Mouse (Mus musculus) heart, adult 8-10 months (tissue): ENCODE results near the gene Ccdc146. TPM values are rescaled to one million over a fixed set of nuclear protein-coding genes. Genes with fewer than 3 reads are reported as not detected.
"Not testable (repeated sequence)": the region's sequence is repeated elsewhere in the genome, so short reads cannot be mapped to it uniquely, and the experiment has no call there.

Experiments
- DNase-seq: peaks from one replicate; pipeline ENCODE4 v3.0.0; 2022; ENCODE audit warnings: low spot score
- total RNA-seq, 4 experiments: library from RNA; stranded (reverse); gene quantifications; 2 replicates each; pipeline ENCODE4 v1.2.4; 2022

The Ccdc146 gene
- total RNA-seq, 4 experiments from 2014 or later: 2.6 to 6.0 (median 4.1) TPM

DNA sequence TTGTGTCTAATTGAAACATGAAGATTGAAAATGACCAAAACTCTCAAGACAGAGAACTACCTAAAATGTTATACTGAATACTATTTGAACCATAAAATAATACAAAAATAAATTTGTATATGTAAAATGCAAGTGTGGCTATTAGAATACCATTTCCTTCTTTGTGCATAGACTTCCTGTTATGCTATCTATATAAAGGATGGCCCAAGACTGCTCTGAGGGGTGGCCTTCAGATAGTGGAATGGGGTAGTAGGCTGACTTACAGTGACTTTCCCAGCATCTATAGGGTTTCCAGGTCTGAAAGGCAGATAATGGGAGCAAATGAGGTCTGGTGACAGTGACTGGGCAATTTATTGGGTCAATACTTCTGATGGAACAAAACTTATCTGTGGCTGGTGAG lies 37.1 kb downstream of the Ccdc146 start:
- DNase-seq: no peak

DNA sequence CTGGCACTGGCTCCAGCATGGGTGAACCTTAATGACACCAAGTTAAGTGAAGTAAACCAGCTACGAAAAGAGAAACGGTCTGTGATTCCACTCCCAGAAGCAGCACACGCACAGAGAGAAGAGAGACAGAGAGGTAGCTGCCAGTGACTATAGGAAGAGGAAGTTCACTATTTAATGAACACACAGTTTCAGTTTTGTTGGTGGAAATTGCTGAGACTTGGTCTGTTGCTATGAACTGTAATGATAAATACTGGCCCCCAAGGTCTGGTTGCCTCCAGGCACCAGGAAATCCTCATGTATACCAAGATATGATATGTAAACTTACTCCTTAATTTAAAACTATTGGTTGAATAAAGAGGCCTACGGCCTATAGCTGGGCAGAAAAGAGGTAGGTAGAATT lies 38.0 kb downstream of the Ccdc146 start:
- no peak for DNase-seq

DNA sequence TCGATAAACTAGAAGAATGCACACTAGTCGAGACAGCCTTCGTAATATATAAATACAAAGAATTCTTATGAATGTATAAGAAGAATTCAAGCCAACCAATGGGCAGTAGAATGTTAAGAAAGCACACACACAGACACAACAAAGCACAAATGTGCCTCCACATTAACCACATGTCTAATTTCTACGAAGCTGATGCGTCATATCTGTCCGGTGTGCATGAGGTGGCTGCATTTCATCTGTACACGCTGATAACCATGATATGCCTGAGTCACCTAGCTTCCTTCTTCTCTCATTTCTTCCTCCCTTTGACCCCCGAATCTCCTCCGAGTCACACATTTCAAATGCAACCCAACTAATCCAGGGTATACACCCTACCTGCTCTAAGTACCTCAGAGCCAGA lies 39.5 kb downstream of the Ccdc146 start:
- no peak for DNase-seq

DNA sequence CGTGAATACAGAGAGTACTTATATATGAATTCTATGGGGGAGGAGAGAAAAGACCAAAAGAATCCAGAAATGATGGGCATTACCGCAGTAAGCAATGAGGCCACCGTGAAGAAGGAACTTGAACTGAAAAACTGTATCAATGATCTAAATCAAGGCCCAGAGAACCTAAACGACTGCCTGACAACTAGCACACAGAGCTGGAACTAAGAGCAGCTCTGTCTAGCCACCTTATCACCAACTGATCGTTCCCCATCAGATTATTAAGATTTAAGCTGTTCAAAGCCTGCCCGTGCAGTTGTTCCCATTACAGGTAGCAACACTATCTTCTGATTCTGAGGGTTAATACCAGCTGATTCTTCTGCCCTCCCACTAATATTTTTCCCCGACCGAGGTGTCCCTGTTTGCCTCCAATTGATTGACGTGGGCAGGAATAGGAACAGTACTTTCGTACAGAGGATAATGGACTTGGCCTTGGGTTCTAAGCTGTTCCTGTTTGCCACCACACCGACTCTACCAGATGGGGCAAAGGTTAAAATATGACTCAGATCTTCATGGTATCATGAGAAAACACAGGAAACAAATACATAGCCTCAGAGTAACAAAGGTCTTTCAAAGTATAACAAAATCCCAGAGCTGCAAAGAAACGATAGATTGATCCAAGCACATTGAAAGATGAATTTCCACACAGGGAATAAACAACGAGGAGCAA lies 40.1 kb downstream of the Ccdc146 start:
- no peak for DNase-seq

DNA sequence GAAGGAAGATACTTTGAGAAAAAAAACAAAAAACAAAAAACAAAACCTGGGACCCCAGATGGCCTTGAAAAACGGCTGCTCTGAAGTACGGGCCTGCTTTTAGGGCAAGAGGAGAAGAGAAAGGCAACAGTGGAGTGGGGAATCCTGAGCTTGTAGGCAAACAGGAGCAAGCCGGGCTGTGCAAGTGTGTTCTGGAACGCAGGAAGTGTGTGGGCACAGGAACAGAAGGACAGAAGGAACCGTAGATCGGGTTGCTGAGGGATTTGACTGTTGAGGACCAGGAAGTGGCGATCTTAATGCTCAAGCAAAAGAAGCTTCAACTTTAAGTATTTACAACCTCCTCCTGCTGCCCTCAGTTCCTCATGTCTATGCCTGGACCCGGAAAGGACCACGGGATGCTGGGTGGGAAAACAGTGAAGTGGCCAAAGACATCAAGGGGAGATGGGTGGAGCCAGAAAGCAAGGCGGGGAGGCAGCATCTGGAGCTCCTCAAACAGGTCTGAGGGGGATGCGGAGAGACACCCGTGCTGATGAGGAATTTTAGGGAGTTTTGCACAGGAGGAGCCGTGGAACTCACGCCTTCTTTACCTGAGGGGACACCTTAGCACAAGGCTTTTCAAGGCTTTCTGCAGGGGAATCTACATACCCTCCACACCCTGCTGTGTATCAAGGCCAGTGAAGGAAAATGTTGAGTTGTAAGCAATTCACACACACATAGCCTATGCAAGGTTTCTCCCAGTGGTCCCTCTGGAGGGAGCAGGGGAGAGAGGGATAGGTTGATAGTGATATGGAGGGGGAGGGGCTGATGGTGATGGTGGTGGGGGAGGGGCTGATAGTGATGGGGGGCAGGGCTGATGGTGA lies 40.9 kb downstream of the Ccdc146 start:
- peak; percentile 20 for DNase-seq

DNA sequence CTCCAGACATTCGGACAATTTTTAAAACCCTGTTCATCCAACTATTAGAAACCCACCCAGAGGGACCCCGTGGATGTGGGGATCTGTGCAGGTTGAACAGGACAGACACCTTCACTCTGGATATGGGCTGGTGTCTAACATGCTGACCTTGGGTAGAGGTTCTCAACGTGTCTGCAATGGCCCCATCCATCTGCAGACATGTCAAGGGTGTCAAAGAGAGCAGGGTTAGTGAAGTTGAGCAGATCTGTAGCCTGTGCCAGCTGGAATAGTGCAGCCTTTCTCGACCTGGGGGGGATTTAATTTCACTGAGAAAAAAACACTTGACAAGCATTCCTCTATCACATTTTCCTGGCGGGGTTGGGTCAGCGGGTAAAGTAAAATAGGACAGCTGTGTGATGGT lies 41.8 kb downstream of the Ccdc146 start:
- no peak for DNase-seq

DNA sequence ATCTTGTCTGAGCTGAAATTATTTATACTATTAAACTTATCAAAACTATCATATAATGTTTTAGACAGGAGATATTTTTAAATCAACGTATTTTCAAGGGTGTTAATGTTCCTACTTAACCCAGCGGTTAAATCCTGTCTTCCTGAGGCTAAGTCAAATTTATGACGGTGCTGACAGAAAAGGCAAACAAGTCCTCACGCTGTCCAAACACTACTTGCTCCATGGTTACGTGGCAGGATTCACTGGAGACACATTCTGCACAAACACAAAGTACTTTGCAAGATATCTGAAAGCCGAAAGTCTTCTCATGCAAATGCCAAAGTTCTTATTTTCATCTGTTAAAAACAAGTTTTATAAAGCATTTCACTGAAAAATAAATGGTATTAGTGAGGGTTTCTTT lies 42.5 kb downstream of the Ccdc146 start:
- DNase-seq: no peak

DNA sequence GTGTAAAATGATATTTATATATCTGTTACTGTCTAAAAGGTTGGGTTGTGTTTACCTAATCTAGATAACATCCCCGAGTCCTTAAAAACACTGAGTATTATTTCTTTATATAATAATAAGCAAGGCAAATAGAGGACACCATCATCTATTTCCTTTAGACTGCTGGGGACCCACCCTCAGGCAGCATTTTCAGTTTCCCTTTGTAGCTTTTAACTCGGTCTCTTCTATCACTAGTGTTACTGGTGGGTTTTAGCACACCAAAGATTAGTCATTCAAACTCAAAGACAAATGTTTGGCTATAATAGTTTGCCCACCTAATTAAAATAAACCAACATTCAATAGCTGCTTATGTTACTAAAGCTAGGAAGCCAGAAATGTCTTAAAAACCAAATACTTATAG lies 46.1 kb downstream of the Ccdc146 start:
- DNase-seq: no peak

DNA sequence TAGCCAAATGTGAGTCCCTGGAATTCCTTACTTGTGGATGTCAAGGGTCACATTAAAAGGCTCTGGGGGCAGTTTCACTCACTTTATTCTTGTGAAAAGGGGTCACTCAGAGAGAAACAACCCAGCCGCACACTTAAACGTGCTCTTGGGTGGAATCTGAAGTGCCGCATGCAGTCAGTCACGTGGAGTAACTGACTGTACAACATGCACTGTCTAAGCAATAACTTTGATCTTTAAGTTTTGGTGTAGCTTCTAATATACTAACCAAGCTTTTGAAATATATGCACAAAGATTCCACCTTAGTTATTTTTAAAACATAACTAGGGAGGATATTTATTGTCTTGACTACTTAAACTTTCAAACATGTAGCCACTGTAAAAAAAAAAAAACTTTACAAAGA lies 47.5 kb downstream of the Ccdc146 start:
- no peak for DNase-seq

DNA sequence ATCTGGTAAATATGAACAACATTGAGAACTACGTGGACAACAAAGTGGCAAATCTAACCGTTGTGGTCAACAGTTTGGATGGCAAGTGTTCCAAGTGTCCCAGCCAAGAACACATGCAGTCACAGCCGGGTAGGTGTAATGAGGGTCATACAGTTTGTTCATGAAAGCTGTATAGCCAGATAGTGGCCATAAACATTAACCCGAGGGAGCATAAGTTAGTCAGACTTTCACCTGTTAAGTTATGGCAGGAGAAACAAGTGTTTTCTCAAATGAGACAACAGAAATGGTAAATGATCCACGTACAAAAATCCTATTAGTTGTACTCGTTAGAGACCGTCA lies 51.3 kb downstream of the Ccdc146 start:
- no peak for DNase-seq

DNA sequence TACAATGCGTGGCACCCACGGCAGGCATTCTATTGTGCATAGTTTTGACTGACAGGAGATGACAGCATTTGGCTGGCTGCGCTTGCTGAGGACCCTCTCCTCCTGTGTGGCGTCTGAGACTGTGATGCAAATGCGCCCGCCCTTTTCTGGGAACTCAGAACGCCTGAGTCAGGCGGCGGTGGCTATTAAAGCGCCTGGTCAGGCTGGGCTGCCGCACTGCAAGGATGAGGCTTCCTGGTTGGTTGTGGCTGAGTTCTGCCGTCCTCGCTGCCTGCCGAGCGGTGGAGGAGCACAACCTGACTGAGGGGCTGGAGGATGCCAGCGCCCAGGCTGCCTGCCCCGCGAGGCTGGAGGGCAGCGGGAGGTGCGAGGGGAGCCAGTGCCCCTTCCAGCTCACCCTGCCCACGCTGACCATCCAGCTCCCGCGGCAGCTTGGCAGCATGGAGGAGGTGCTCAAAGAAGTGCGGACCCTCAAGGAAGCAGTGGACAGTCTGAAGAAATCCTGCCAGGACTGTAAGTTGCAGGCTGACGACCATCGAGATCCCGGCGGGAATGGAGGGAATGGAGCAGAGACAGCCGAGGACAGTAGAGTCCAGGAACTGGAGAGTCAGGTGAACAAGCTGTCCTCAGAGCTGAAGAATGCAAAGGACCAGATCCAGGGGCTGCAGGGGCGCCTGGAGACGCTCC lies 51.8 kb downstream of the Ccdc146 start, which contains the start of gene Fgl2:
Gene Fgl2 (plus strand): TSS at position 150 of the 687 bp plus-strand sequence.
- DNase-seq: peak; percentile 59

DNA sequence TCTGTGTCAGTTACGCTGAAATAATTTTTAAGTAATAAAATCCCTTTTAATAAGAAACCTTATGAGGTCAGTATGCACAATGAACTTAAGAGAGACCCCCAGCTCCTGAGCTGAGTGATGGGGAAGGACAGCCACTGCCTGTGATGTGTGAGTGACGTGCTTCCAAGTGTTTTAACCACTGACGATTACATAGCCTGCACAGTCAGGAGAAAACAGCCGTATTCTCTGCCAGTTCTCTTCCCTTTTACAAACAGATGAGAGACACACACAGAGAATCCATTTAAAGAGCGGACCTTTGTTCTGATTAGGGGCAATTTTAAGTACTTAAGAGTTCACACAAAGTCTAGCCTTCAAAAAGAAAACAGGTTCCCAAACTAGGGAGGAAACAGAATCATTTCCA lies 52.6 kb downstream of the Ccdc146 start:
- no peak for DNase-seq

DNA sequence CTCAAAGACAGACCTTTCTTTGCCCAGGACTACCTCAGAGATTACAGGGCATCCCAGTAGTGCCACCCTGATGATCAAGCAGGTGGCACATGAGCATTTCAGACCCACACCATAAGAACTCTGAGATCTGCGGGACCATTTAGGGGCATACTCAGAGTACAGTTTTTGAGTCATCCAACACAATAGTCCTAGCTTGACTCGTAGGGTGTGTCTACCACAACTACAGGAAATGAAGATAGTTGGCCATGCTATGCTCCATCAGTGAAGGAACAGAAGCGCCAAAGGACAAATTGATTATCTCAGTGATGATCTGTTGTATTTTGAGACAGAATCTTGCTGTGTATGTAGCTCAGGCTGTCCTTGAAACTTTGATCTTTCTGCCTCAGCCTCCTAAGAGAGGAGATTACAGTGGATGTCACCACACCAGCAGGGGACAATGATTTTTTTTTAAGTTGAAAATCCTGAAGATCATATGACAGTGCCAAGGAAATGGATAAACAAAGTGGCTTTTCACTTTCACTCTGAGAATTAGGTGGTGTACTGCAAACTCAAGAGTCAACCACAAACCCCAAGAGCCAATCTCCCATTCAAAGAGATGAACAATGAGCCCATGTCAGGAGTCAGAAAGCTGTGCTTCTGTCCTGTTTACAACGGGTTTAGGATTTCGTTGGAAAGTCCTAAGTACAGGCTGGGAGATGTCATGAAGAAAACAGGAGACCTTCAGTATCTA lies 54.1 kb downstream of the Ccdc146 start:
- DNase-seq: no peak

DNA sequence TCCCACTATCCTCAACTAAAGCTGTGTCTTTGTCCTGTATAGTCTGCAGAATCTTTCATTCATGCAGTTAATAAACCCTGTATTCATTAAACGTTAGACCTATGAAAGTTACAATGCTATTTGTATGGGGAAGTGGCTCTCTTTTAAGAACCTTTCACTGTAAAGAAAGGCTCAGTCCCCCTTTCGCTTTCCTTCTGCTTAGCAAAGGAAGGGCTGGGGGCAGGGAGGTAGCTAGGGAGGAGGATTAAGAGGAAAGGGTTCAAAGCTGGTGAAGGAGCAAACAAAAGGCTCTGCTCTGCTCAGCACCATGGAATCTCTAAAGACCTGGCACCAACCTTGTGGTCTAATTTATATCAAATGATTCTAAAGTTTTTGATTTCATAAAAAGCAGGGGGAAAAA lies 57.0 kb downstream of the Ccdc146 start:
- DNase-seq: no peak

DNA sequence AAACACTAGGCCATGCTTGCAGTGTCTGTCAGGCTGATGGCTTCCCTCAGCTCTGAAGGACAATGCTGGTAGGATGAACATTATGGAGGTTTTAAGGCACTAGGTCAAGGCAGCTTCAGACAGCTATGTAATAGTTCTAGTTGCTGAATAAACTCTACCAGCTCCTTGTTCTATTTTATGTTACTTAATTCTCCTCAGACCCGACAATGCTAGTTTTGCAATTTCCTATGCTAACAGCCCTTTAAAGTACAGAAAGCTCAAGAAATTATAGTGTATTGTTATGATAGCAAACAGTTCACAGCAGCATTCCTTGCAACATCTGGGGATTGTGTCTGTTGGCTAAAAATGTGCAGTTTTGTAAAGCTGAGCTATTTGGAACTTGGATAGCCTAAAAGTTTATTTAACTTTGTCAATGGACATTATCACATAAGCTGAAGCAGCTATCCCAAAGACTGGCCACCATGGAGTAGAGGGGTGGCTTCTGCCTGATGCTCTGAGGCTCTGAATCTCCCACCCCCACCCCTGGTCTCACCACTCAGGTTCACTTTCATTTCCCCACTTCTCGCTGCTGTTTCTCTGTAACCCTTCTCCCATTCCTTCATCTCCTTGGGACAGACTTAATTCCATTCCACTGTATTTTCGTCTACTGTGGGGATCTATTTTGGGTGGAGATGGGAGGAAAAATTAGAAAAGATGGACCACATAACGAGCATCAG lies 58.0 kb downstream of the Ccdc146 start:
- no peak for DNase-seq

DNA sequence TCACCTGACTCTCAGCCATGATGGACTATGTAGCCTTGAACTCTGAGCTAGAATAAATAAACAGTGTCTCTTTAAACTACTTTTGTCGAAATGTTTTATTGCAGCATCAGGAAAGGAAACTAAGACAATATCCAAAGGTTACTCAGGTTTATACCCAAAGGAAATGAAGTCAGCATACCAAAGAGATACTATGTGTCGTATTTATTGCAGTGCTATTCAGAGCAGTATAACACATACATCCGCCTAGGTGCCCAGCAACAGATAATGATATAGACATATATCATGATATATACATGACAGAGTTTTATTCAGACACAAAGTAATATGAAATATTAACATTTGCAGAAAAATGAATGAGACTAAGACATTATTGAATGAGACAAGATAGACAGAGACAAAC lies 61.1 kb downstream of the Ccdc146 start:
- DNase-seq: no peak

DNA sequence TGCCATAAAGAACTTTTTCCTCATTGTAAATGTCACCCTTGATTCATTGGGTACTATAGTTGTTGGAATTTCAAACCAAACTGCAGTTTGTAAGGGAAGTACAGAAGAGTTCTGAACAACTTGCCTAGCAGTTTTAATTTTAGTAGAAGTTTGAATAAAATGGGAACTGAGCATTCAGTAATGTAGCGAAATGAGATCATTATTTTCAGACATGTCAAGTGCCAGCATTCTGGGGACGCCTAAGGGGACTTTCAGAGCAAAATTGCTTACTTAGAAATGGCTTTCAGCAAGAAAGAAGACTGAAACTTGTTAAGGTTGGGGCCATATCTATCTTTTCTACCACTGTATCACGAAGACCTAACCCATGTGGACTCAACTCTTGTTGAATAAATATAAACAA lies 65.8 kb downstream of the Ccdc146 start:
- no peak for DNase-seq

DNA sequence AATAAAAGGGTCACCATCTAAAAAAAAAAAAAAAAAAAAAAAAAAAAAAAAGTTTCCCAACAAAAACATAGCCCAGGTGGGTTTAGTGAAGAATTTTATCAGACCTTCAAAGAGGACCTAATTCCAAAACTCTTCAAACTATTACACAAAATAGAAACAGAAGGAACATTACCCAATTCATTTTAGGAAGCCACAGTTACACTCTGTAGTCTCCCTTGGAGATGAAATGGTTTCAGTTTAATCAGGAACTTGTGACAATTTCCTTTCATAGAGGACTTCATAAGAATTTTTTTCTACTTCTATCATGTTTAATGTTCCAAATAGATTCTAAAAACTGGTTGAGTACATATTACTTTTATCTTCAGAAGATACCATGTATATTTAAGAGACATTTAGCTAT lies 72.8 kb downstream of the Ccdc146 start:
- no peak for DNase-seq

DNA sequence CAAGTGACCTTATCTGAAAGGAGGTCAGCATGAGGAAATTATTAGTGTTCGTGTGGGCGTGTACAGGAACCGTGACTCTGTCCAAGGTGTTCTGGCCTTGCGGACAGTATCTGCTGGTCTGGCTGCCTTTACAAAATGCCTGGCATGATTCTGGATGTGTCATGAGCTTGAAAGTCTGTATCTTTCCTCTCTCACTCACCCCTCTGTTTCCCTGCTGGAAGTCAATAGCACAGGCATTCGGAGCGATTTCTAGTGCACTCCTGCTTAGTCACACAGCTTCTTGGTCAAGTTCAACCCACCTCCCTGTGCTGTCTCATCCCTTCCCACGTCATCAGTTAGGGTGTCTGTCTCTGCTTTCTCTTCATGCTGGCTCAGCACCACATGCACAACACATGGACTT lies 76.1 kb downstream of the Ccdc146 start:
- DNase-seq: no peak

DNA sequence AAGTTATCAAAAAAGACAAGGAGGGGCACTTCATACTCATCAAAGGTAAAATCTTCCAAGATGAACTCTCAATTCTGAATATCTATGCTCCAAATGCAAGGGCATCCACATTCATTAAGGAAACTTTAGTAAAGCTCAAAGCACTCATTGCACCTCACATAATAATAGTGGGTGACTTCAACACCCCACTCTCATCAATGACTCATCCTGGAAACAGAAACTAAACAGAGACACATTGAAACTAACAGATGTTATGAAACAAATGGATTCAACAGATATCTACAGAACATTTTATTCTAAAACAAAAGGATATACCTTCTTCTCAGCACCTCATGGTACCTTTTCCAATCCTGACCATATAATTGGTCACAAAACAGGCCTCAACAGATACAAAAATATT lies 82.2 kb downstream of the Ccdc146 start:
- not testable (repeated sequence) for DNase-seq

DNA sequence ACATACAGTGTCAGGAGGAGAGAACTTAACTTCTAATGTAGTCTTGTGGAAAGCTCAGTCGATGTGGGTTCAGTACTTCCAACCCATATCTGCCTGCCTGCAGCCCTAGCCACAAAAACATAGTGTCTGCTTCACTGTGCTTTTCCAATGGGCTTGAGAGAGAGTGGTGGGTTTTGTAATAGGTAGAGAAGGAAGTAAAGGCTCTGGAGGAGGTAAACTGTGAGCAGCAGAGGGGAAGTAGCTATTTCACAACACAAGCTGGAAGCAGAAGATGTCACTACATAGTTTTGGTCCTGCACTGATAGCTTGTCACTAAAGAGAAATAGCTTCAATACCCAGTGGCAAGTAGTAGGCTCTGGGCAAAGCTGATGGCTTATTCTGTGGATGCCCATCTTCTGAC lies 92.4 kb downstream of the Ccdc146 start:
- no peak for DNase-seq
